Mouse (Mus musculus) erythroblast, embryonic 14.5 days (primary cell): ENCODE results near the gene Egln3.

Experiments
- GATA1 ChIP-seq: IDR thresholded peaks from 2 replicates; pipeline ENCODE4 v1.6.1; 2012; ENCODE audit warnings: low read length, inconsistent platforms, mixed read lengths
- TAL1 ChIP-seq: IDR thresholded peaks from 3 replicates; pipeline ENCODE4 v1.6.1; 2012; ENCODE audit warnings: low read length, inconsistent platforms, mixed read lengths

GRCm38 (mm10) chr12:54225090-54225489 is 21.4 kb upstream of the Egln3 start:
- TF ChIP-seq GATA1 (no peak), TAL1 (no peak)
